Mouse (Mus musculus) urinary bladder, adult 2 months (tissue): ENCODE data around the gene Fosb. TPM values are rescaled to one million over a fixed set of nuclear protein-coding genes. Genes with fewer than 3 reads are reported as not detected.

ENCODE experiments used
- polyA plus RNA-seq: library from polyadenylated mRNA; depleted of rRNA; stranded (reverse); fragments of >200 nt; gene quantifications from 2 replicates; pipeline ENCODE4 v1.2.3, GENCODE M21; 2012; rRNA removed

Gene Fosb
- polyA plus RNA-seq, 1 experiment, result 2.6 TPM

Other genes starting within 250 kb of the Fosb start
- 44.9 and 46.4 TPM in 2 replicates for gene Dmwd, start 233.8 kb downstream of the Fosb start, polyA plus RNA-seq
- gene Dmpk, start 226.2 kb downstream of the Fosb start, polyA plus RNA-seq, result 525 and 848 TPM in 2 replicates
- 59.1 and 60.2 TPM in 2 replicates for gene Six5, start 215.5 kb downstream of the Fosb start, polyA plus RNA-seq
- 0.13 and 0.40 TPM in 2 replicates for gene Gm4969, start 191.7 kb downstream of the Fosb start, polyA plus RNA-seq
- 7.2 and 7.7 TPM in 2 replicates for gene Fbxo46, start 190.2 kb downstream of the Fosb start, polyA plus RNA-seq
- gene Qpctl, start 160.8 kb downstream of the Fosb start, polyA plus RNA-seq, result 11.1 and 13.1 TPM in 2 replicates
- 122 and 124 TPM in 2 replicates for gene Snrpd2, start 160.3 kb downstream of the Fosb start, polyA plus RNA-seq
- gene Gipr, start 143.9 kb downstream of the Fosb start, polyA plus RNA-seq, result 0.09 and 0.28 TPM in 2 replicates
- 58.3 and 61.8 TPM in 2 replicates for gene Eml2, start 133.6 kb downstream of the Fosb start, polyA plus RNA-seq
- gene Gpr4, start 97.5 kb downstream of the Fosb start, polyA plus RNA-seq, result 13.5 and 14.3 TPM in 2 replicates
- 18.1 and 19.4 TPM in 2 replicates for gene Opa3, start 81.7 kb downstream of the Fosb start, polyA plus RNA-seq
- 133 and 146 TPM in 2 replicates for gene Vasp, start 38.2 kb downstream of the Fosb start, polyA plus RNA-seq
- 0.04 and 0.29 TPM in 2 replicates for gene Ppm1n, start 30.0 kb downstream of the Fosb start, polyA plus RNA-seq
- 36.2 and 45.7 TPM in 2 replicates for gene Rtn2, start 27.4 kb downstream of the Fosb start, polyA plus RNA-seq
- gene Ercc1, start 34.7 kb upstream of the Fosb start, polyA plus RNA-seq, result 42.3 and 47.5 TPM in 2 replicates
- gene Cd3eap, start 49.4 kb upstream of the Fosb start, polyA plus RNA-seq, result 8.9 and 9.8 TPM in 2 replicates
- gene Ppp1r13l, start 49.7 kb upstream of the Fosb start, polyA plus RNA-seq, result 16.5 and 19.6 TPM in 2 replicates
- 23.8 and 24.5 TPM in 2 replicates for gene Ercc2, start 72.0 kb upstream of the Fosb start, polyA plus RNA-seq
- gene Klc3, start 94.1 kb upstream of the Fosb start, polyA plus RNA-seq, result 6.5 and 7.9 TPM in 2 replicates
- 417 and 477 TPM in 2 replicates for gene Ckm, start 94.7 kb upstream of the Fosb start, polyA plus RNA-seq
- gene Mark4, start 148.8 kb upstream of the Fosb start, polyA plus RNA-seq, result 13.3 and 19.4 TPM in 2 replicates
- gene Exoc3l2, start 153.3 kb upstream of the Fosb start, polyA plus RNA-seq, result 8.4 and 10.2 TPM in 2 replicates
- 6.6 and 7.4 TPM in 2 replicates for gene Bloc1s3, start 198.3 kb upstream of the Fosb start, polyA plus RNA-seq
- gene Trappc6a, start 198.3 kb upstream of the Fosb start, polyA plus RNA-seq, result 58.7 and 77.3 TPM in 2 replicates
- 1.5 and 1.6 TPM in 2 replicates for gene Nkpd1, start 207.8 kb upstream of the Fosb start, polyA plus RNA-seq